Mouse (Mus musculus): Measurements from ENCODE around the gene Timp3.

DNA sequence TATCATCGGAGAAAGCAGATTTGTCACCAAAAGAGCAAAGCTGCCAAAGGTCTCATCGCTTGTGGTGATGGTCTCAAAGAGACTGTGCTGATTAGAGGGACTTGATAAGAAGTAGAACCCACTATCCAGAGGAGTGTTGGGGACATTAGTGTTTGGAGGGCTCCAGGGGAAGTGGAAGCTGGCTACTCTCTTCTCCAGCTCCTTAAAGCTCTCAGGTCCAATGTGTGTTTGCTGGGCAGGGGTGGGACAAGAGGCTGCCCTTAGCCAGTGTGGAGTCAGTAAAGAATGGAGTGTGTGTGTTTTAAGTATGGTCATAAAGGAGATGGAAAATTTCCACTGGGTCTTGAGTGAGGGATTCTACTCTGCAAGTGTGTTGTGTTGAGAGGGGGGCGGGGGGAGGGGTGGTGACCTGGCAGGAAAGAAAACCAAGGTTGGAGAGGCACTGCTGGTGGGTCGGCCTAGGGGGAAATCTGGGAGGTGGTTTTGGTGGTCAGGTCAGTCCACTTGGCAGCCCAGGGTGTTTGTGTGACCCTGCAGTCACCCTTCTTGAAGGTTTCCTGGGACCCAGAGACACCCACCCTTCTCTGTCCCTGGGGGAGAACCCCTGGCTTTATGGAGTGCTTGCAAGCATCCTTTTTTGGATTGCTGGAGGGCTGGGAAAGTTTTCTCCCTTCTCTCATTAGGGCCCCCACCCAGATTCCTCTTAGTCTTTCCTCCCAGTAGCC, 1.6 kb downstream of the Timp3 start:
- no peak for TF ChIP-seq POLR2A (IDR thresholded peaks at IDR 0.05; ENCODE audit: insufficient read depth, low read length)
- no peak for TF ChIP-seq CTCF (IDR thresholded peaks at IDR 0.05; ENCODE audit: low read depth, low read length)
- no peak for TF ChIP-seq EP300 (IDR thresholded peaks at IDR 0.05; ENCODE audit: insufficient read depth, low read depth, low read length)

All from ES-Bruce4 (cell line).